Mouse (Mus musculus): ENCODE measurements around the gene Cdhr1.

DNA sequence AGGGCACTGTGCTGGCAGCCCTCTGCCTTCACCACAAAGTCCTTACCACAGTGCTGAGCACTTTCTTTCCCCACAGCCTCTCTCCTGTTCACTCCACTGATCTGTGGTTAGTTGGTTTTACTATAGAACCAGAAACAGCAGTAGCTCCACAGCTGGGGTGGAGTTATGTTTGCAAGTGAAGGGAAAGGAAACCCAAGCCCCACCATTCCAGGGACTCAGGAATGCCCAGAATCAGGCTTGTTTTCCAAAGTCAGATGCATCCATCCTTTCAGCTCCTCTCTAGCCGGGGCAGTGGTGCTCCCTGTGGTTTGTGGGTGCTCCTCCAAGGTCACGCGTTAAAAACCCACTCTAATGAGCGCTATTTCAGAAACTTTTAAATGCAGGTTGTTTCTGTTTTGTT is 2.6 kb downstream of the Cdhr1 start:
- TF ChIP-seq EP300 (IDR thresholded peaks at IDR 0.05; ENCODE audit: low read depth) (no peak), CTCF (IDR thresholded peaks at IDR 0.05; ENCODE audit: low read depth) (no peak)

Measured in heart, postnatal 0 days (tissue).